Mouse (Mus musculus): Measurements from ENCODE around the gene Tspan11.

DNA sequence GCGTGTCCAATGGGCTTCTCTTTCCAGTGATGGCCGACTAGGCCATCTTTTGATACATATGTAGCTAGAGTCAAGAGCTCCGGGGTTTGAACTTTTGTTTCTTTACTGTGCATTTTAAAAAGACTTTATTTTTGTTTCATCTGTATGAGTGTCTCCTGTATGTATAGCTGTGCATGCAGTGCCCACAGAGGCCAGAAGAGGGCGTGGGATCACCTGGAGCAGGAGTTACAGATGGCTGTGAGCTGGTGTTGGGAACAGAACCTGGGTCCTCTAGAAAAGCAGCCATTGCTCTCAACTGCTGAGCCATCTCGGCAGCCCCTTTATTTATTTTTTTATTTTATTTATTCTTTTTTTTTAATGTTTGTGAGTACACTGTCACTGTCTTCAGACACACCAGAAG lies 109.5 kb downstream of the Tspan11 start:
- TF ChIP-seq CTCF (conservative IDR thresholded peaks at IDR 0.05; ENCODE audit: insufficient read depth, insufficient read length, low read depth, low read length) (no peak), POLR2A (IDR thresholded peaks at IDR 0.05; ENCODE audit: low read depth, low read length) (no peak)

Data from kidney, adult 2 months (tissue).